11 mouse cellular contexts compared by ENCODE assay signal in genomic region chr3:129683060-129683679, GRCm38 (mm10).
DNase-seq lines count a peak whose midpoint lies in the region; TF ChIP-seq lines count a peak whose summit lies in the region.
"Had no signal": no experiment of that assay in that cellular context is flagged by ENCODE, and none has a peak within 500 bp of the region (broad histone marks: within the 10 kb centered on the region; RNA-seq: fewer than 3 reads in every experiment).

No protein-coding gene starts in this region.

- TF ChIP-seq EP300 in heart, adult 2 months (IDR thresholded peaks at IDR 0.05; ENCODE audit: insufficient read depth, low read depth, low read length): no peak

- H3K4me3 ChIP-seq in heart, adult 2 months: no peak overlapping the region
- no peak overlapping the region for H3K4me3 ChIP-seq in lung, adult 2 months (replicated peaks; ENCODE audit: extremely low read depth, low read depth, low read length)
- H3K4me3 ChIP-seq: embryonic facial prominence, embryonic 13.5 days; limb, embryonic 13.5 days; neural tube, embryonic 13.5 days had no signal

- H3K27me3 ChIP-seq in heart, adult 2 months (ENCODE audit: control insufficient read depth, insufficient read depth, low read length): no peaks in the 10 kb centered on the region
- H3K27me3 ChIP-seq in splenic B cell, adult 2 months (ENCODE audit: control insufficient read depth, insufficient read depth, low read length, poor library complexity, severe bottlenecking): no peaks in the 10 kb centered on the region
- H3K27me3 ChIP-seq: embryonic facial prominence, embryonic 13.5 days; limb, embryonic 13.5 days; neural tube, embryonic 13.5 days had no signal

- H3K27ac ChIP-seq in heart, adult 2 months: no peak overlapping the region
- H3K27ac ChIP-seq: embryonic facial prominence, embryonic 13.5 days; limb, embryonic 13.5 days; neural tube, embryonic 13.5 days had no signal

- H3K9ac ChIP-seq in heart, adult 2 months (ENCODE audit: low read depth, low read length): no peak overlapping the region
- H3K9ac ChIP-seq: embryonic facial prominence, embryonic 13.5 days; limb, embryonic 13.5 days; neural tube, embryonic 13.5 days had no signal

- no peaks in the 10 kb centered on the region for H3K79me2 ChIP-seq in heart, adult 2 months (replicated peaks; ENCODE audit: control insufficient read depth, insufficient read depth, low read length)

- intact Hi-C loops in heart, adult 2 months (cut with DNase I): loop anchor here (5.0 kb wide), 1 partner anchor 151 kb away; the partner anchor contains the start of gene Elovl6
- intact Hi-C loops in heart, postnatal 25 days (cut with DNase I): no loop called here

- no peak for DNase-seq in heart, adult 2 months
- no peak for DNase-seq in heart, postnatal 25 days (ENCODE audit: low spot score)
- peak; percentile 23 for DNase-seq in lung, postnatal 10 days
- DNase-seq in lung, adult 2 months: no peak
- DNase-seq in T-cell, adult 2 months (ENCODE audit: low spot score): peak; percentile 8
- DNase-seq in splenic B cell, adult 2 months (ENCODE audit: low read depth, low spot score): peak; percentile 41
- DNase-seq in testis, postnatal 14 days (ENCODE audit: low spot score): no peak
- DNase-seq in adrenal gland, adult 2 months: no peak

- no peaks in the 10 kb centered on the region for H3K36me3 ChIP-seq in heart, adult 2 months (ENCODE audit: control insufficient read depth, insufficient read depth, low read length)
- no peaks in the 10 kb centered on the region for H3K36me3 ChIP-seq in splenic B cell, adult 2 months (ENCODE audit: control insufficient read depth, insufficient read depth, low read length, poor library complexity, severe bottlenecking)
- H3K36me3 ChIP-seq: embryonic facial prominence, embryonic 13.5 days; limb, embryonic 13.5 days; neural tube, embryonic 13.5 days had no signal

- WGBS in heart, adult 2 months: 59% methylated on average over 10 of the region's 10 CpGs
- WGBS in lung, adult 2 months: 81% methylated on average over 10 of the region's 10 CpGs

- no peaks in the 10 kb centered on the region for H3K4me1 ChIP-seq in heart, adult 2 months (ENCODE audit: control insufficient read depth, insufficient read depth, low read length)
- H3K4me1 ChIP-seq in lung, adult 2 months (ENCODE audit: control insufficient read depth, insufficient read depth, low read length): no peaks in the 10 kb centered on the region
- H3K4me1 ChIP-seq: limb, embryonic 13.5 days had no signal

- TF ChIP-seq POLR2A in heart, adult 2 months (IDR thresholded peaks at IDR 0.05; ENCODE audit: insufficient read depth, low read depth, low read length): no peak
- TF ChIP-seq POLR2A in lung, adult 2 months (IDR thresholded peaks at IDR 0.05; ENCODE audit: borderline replicate concordance, extremely low read depth, low read depth, low read length): no peak

- TF ChIP-seq CTCF in heart, adult 2 months (IDR thresholded peaks at IDR 0.05): peak; percentile 51
- TF ChIP-seq CTCF in lung, adult 2 months (IDR thresholded peaks at IDR 0.05; ENCODE audit: insufficient read depth, low read length): no peak

Comparison
In these comparisons a context has a peak if more than half of its experiments do, and no peak if none do; other contexts are left out.
1. DNase-seq: peak in lung, postnatal 10 days (single experiment), T-cell, adult 2 months (single experiment) and splenic B cell, adult 2 months (single experiment); none in heart, adult 2 months (0 of 2), heart, postnatal 25 days (single experiment), lung, adult 2 months (single experiment), testis, postnatal 14 days (single experiment) and adrenal gland, adult 2 months (single experiment).